Mouse (Mus musculus): ENCODE data around the gene Rhof. TPM values are rescaled to one million over a fixed set of nuclear protein-coding genes. Genes with fewer than 3 reads are reported as not detected.
A peak's percentile ranks its signal among the peaks of the same experiment; 100 is the strongest.
"Not testable (repeated sequence)": the region's sequence is repeated elsewhere in the genome, so short reads cannot be mapped to it uniquely, and the experiment has no call there.

Gene Rhof
- polyA plus RNA-seq, 1 experiment from 2014 or later = 1.2 TPM

- 89% methylated on average over 3 of the region's 3 CpGs for WGBS
- H3K9me3 ChIP-seq = no peaks in the 10 kb centered on the region
- H3K4me1 ChIP-seq = peaks cover 25% of the 10 kb centered on the region
- DNase-seq (ENCODE audit: low spot score) = no peak
- no peaks in the 10 kb centered on the region for H3K36me3 ChIP-seq (replicated peaks)
- H3K27ac ChIP-seq (replicated peaks) = no peak overlapping the region
- H3K27me3 ChIP-seq (replicated peaks; ENCODE audit: low read depth, poor library complexity, severe bottlenecking) = no peaks in the 10 kb centered on the region
- no peak overlapping the region for H3K4me3 ChIP-seq
These were observed 69.4 kb downstream of the Rhof start for GRCm38 (mm10) chr5:123063141-123063540.

DNA sequence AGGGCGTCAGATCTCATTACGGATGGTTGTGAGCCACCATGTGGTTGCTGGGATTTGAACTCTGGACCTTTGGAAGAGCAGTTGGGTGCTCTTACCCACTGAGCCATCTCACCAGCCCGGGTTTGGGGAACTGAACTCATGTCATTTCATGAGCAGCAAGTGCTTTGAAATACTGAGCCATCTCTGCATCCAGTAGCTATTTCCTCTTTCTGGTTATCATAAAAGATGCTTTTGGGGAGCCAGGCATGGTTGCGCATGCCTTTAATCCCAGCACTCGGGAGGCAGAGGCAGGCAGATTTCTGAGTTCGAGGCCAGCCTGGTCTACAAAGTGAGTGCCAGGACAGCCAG is 71.1 kb downstream of the Rhof start:
- H3K4me3 ChIP-seq; H3K9me3 ChIP-seq; H3K27ac ChIP-seq (replicated peaks); H3K36me3 ChIP-seq (replicated peaks); DNase-seq (ENCODE audit: low spot score); H3K27me3 ChIP-seq (replicated peaks; ENCODE audit: low read depth, poor library complexity, severe bottlenecking): not testable (repeated sequence)
- WGBS = 71% methylated on average over 6 of the region's 6 CpGs
- peaks cover 22% of the 10 kb centered on the region for H3K4me1 ChIP-seq

GRCm38 (mm10) chr5:123060706-123061401 is 71.6 kb downstream of the Rhof start:
- H3K4me3 ChIP-seq = 0 out of 2 replicates have a peak overlapping the region, but pooled peaks have one; percentile 25
- H3K36me3 ChIP-seq (replicated peaks) = no peaks in the 10 kb centered on the region
- H3K9me3 ChIP-seq = no peaks in the 10 kb centered on the region
- peaks cover 22% of the 10 kb centered on the region for H3K4me1 ChIP-seq
- no peaks in the 10 kb centered on the region for H3K27me3 ChIP-seq (replicated peaks; ENCODE audit: low read depth, poor library complexity, severe bottlenecking)
- DNase-seq (ENCODE audit: low spot score) = peak; percentile 54
- WGBS = 69% methylated on average over 9 of the region's 9 CpGs
- H3K27ac ChIP-seq (replicated peaks) = no peak overlapping the region

- Histone ChIP-seq H3K9me3 (no peaks in the 10 kb centered on the region), H3K27me3 (replicated peaks; ENCODE audit: low read depth, poor library complexity, severe bottlenecking) (no peaks in the 10 kb centered on the region), H3K36me3 (replicated peaks) (no peaks in the 10 kb centered on the region), H3K4me1 (peaks cover 22% of the 10 kb centered on the region), H3K4me3 (peak overlapping the region; percentile 18; the same call in 1 of the 2 replicates), H3K27ac (replicated peaks) (peak overlapping the region; percentile 48)
- WGBS = 32% methylated on average over 14 of the region's 14 CpGs
- DNase-seq (ENCODE audit: low spot score) = peak; percentile 51
These were observed 72.6 kb downstream of the Rhof start for GRCm38 (mm10) chr5:123059757-123060520.

GRCm38 (mm10) chr5:123058251-123059102 is 74.0 kb downstream of the Rhof start:
- 49% methylated on average over 16 of the region's 16 CpGs for WGBS
- H3K27me3 ChIP-seq (replicated peaks; ENCODE audit: low read depth, poor library complexity, severe bottlenecking) = no peaks in the 10 kb centered on the region
- H3K4me3 ChIP-seq = peak overlapping the region; percentile 58
- DNase-seq (ENCODE audit: low spot score) = no peak
- H3K4me1 ChIP-seq = peaks cover 22% of the 10 kb centered on the region
- peak overlapping the region; percentile 84 for H3K27ac ChIP-seq (replicated peaks)
- no peaks in the 10 kb centered on the region for H3K36me3 ChIP-seq (replicated peaks)
- H3K9me3 ChIP-seq = no peaks in the 10 kb centered on the region

- Histone ChIP-seq H3K4me1 (peaks cover 22% of the 10 kb centered on the region), H3K27me3 (replicated peaks; ENCODE audit: low read depth, poor library complexity, severe bottlenecking) (no peaks in the 10 kb centered on the region), H3K36me3 (replicated peaks) (no peaks in the 10 kb centered on the region), H3K27ac (replicated peaks) (peak overlapping the region; percentile 84), H3K4me3 (peak overlapping the region; percentile 58), H3K9me3 (no peaks in the 10 kb centered on the region)
- peak; percentile 100 for DNase-seq (ENCODE audit: low spot score)
- 8% methylated on average over 48 of the region's 48 CpGs for WGBS
These were observed 74.9 kb downstream of the Rhof start for GRCm38 (mm10) chr5:123057366-123058250.

Other genes with a start within 250 kb of the Rhof start
- 88.1 and 92.1 TPM in 2 replicates for gene Kdm2b, start 142.9 kb downstream of the Rhof start, polyA plus RNA-seq (2016; fragmentation: Nextera tagmentation; extraction: Ambion mirVana)
- gene Orai1, start 117.6 kb downstream of the Rhof start, polyA plus RNA-seq (2016; fragmentation: Nextera tagmentation; extraction: Ambion mirVana) = 8.4 and 8.7 TPM in 2 replicates
- not detected in 2 replicates for gene Morn3, start 85.7 kb downstream of the Rhof start, polyA plus RNA-seq (2016; fragmentation: Nextera tagmentation; extraction: Ambion mirVana)
- gene Tmem120b, start 64.3 kb downstream of the Rhof start, polyA plus RNA-seq (2016; fragmentation: Nextera tagmentation; extraction: Ambion mirVana) = 11.3 and 11.9 TPM in 2 replicates
- gene Setd1b, start 9.5 kb upstream of the Rhof start, polyA plus RNA-seq (2016; fragmentation: Nextera tagmentation; extraction: Ambion mirVana) = 8.1 TPM in 2 replicates
- gene Psmd9, start 36.7 kb upstream of the Rhof start, polyA plus RNA-seq (2016; fragmentation: Nextera tagmentation; extraction: Ambion mirVana) = 79.1 and 89.3 TPM in 2 replicates
- not detected in 2 replicates for gene Hpd, start 50.0 kb upstream of the Rhof start, polyA plus RNA-seq (2016; fragmentation: Nextera tagmentation; extraction: Ambion mirVana)
- gene Wdr66, start 119.4 kb upstream of the Rhof start, polyA plus RNA-seq (2016; fragmentation: Nextera tagmentation; extraction: Ambion mirVana) = 4.3 and 4.5 TPM in 2 replicates
- 41.7 and 42.8 TPM in 2 replicates for gene Bcl7a, start 211.1 kb upstream of the Rhof start, polyA plus RNA-seq (2016; fragmentation: Nextera tagmentation; extraction: Ambion mirVana)

Data from embryonic facial prominence, embryonic 10.5 days (tissue).